Mouse (Mus musculus): ENCODE measurements around the gene Vmn2r73. TPM values are rescaled to one million over a fixed set of nuclear protein-coding genes. Genes with fewer than 3 reads are reported as not detected.
"Not testable (repeated sequence)": the region's sequence is repeated elsewhere in the genome, so short reads cannot be mapped to it uniquely, and the experiment has no call there.

Vmn2r73 gene
- total RNA-seq (2014; fragmentation: Nextera tagmentation) (not detected in 2 replicates), total RNA-seq (2017) (0.05 and 0.06 TPM in 2 replicates), polyA plus RNA-seq (2012) (not detected in 2 replicates)

- Histone ChIP-seq H3K9me3 (replicated peaks) (no peaks in the 10 kb centered on the region), H3K27me3 (ENCODE audit: insufficient read depth, low read length) (no peaks in the 10 kb centered on the region), H3K4me1 (ENCODE audit: insufficient read depth, low read depth, low read length) (no peaks in the 10 kb centered on the region), H3K4me3 (ENCODE audit: low read depth, low read length) (no peak within 1 kb of the TSS), H3K36me3 (replicated peaks) (no peaks in the 10 kb centered on the region)
- TF ChIP-seq TAL1 (conservative IDR thresholded peaks at IDR 0.05; ENCODE audit: low read depth, low read length), result no peak
- TF ChIP-seq GATA1 (IDR thresholded peaks at IDR 0.05; ENCODE audit: borderline replicate concordance, low read length), result no peak
- TF ChIP-seq CTCF (IDR thresholded peaks at IDR 0.05; ENCODE audit: low read depth, low read length), result no peak
- TF ChIP-seq GATA2 (IDR thresholded peaks at IDR 0.05; ENCODE audit: borderline replicate concordance, low read depth, low read length), result no peak
- TF ChIP-seq POLR2AphosphoS5 (IDR thresholded peaks at IDR 0.05; ENCODE audit: insufficient replicate concordance, low read depth, low read length), result no peak
- ATAC-seq (ENCODE audit: extremely low read depth, insufficient number of reproducible peaks, low FRiP score, poor library complexity, severe bottlenecking) (no peak), DNase-seq (ENCODE audit: low spot score) (no peak)
These were observed at the start of gene Vmn2r73 for GRCm38 (mm10) chr7:85876166-85876565. TSS of gene Vmn2r73 (minus strand) at chr7:85876266.

GRCm38 (mm10) chr7:85840090-85840948, 35.7 kb downstream of the Vmn2r73 start:
- no peaks in the 10 kb centered on the region for H3K4me1 ChIP-seq (ENCODE audit: insufficient read depth, low read depth, low read length)
- DNase-seq (ENCODE audit: low spot score) (no peak), ATAC-seq (ENCODE audit: extremely low read depth, insufficient number of reproducible peaks, low FRiP score, poor library complexity, severe bottlenecking) (no peak)
- H3K9me3 ChIP-seq (replicated peaks), result no peaks in the 10 kb centered on the region
- H3K36me3 ChIP-seq (replicated peaks), result no peaks in the 10 kb centered on the region
- no peaks in the 10 kb centered on the region for H3K27me3 ChIP-seq (ENCODE audit: insufficient read depth, low read length)
- TF ChIP-seq POLR2AphosphoS5 (IDR thresholded peaks at IDR 0.05; ENCODE audit: insufficient replicate concordance, low read depth, low read length) (no peak), CTCF (IDR thresholded peaks at IDR 0.05; ENCODE audit: low read depth, low read length) (no peak), TAL1 (conservative IDR thresholded peaks at IDR 0.05; ENCODE audit: low read depth, low read length) (no peak), GATA1 (IDR thresholded peaks at IDR 0.05; ENCODE audit: borderline replicate concordance, low read length) (no peak), GATA2 (IDR thresholded peaks at IDR 0.05; ENCODE audit: borderline replicate concordance, low read depth, low read length) (no peak)
- no peak overlapping the region for H3K4me3 ChIP-seq (ENCODE audit: low read depth, low read length)

- not testable (repeated sequence) for H3K9me3 ChIP-seq (replicated peaks); ATAC-seq (ENCODE audit: extremely low read depth, insufficient number of reproducible peaks, low FRiP score, poor library complexity, severe bottlenecking); H3K27me3 ChIP-seq (ENCODE audit: insufficient read depth, low read length); H3K4me1 ChIP-seq (ENCODE audit: insufficient read depth, low read depth, low read length); H3K36me3 ChIP-seq (replicated peaks); DNase-seq (ENCODE audit: low spot score); H3K4me3 ChIP-seq (ENCODE audit: low read depth, low read length)
These were observed 58.0 kb downstream of the Vmn2r73 start for GRCm38 (mm10) chr7:85818092-85818491.

Other genes starting within 250 kb of the Vmn2r73 start
- not detected in 2 replicates for gene Vmn2r72, start 121.2 kb downstream of the Vmn2r73 start, total RNA-seq (2014; fragmentation: Nextera tagmentation)
- 0.05 and 0.06 TPM in 2 replicates for gene Vmn2r72, start 121.2 kb downstream of the Vmn2r73 start, total RNA-seq (2017)
- not detected in 2 replicates for gene Vmn2r72, start 121.2 kb downstream of the Vmn2r73 start, polyA plus RNA-seq (2012)
- gene Vmn2r74, start 85.4 kb upstream of the Vmn2r73 start, total RNA-seq (2014; fragmentation: Nextera tagmentation), result not detected in 2 replicates
- 0.06 and 0.11 TPM in 2 replicates for gene Vmn2r74, start 85.4 kb upstream of the Vmn2r73 start, total RNA-seq (2017)
- gene Vmn2r74, start 85.4 kb upstream of the Vmn2r73 start, polyA plus RNA-seq (2012), result not detected in 2 replicates

All from G1E (cell line).